Mouse (Mus musculus): ENCODE measurements around the gene Sult1b1.
"Not testable (repeated sequence)": the region's sequence is repeated elsewhere in the genome, so short reads cannot be mapped to it uniquely, and the experiment has no call there.

Sult1b1 gene

GRCm38 (mm10) chr5:87502687-87503086 is 35.3 kb downstream of the Sult1b1 start:
- no peak for DNase-seq (ENCODE audit: low read depth, low spot score)
- H3K36me3 ChIP-seq (ENCODE audit: control insufficient read depth, insufficient read depth, low read length, poor library complexity, severe bottlenecking) = no peaks in the 10 kb centered on the region
- no peaks in the 10 kb centered on the region for H3K27me3 ChIP-seq (ENCODE audit: control insufficient read depth, insufficient read depth, low read length, poor library complexity, severe bottlenecking)

DNA sequence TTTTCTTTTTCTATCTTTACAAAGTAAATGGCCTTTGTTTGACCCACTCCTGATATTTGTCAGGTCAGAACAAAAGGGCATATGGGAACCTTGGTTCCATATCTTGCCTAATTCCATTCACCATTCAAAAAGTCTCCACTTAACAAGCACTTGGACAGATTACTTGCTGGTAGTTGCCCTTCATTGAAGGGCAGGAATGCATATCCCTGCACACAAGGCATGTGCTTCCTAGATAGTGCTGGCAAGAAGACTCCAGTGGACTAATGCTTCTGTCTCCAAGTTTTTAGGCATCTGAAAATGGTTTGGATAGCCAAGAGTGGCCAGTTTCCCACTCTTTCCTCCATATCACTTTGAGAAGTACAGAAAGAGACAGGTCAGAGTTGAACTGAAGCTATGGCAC is 38.7 kb downstream of the Sult1b1 start:
- H3K36me3 ChIP-seq (ENCODE audit: control insufficient read depth, insufficient read depth, low read length, poor library complexity, severe bottlenecking) = no peaks in the 10 kb centered on the region
- DNase-seq (ENCODE audit: low read depth, low spot score) = no peak
- H3K27me3 ChIP-seq (ENCODE audit: control insufficient read depth, insufficient read depth, low read length, poor library complexity, severe bottlenecking) = no peaks in the 10 kb centered on the region

DNA sequence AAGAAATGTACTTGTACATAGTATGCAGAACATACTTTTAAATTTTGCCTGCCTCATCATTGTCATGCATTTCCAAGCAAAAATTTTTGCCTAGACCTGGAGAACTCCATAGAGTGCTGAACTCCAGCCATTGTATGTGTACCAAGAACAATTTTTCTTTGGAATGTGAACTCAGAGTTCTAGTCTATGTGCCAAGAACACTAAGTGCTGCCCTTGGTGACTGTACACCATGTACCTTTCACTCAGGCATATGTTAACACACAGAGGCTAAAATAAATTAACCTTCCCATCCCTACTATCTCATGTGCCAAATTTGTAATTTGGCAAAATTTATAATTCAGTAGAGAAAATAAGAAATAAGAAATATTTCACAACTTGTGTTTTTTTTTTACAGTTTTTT is 39.1 kb downstream of the Sult1b1 start:
- H3K36me3 ChIP-seq (ENCODE audit: control insufficient read depth, insufficient read depth, low read length, poor library complexity, severe bottlenecking) = no peaks in the 10 kb centered on the region
- DNase-seq (ENCODE audit: low read depth, low spot score) = no peak
- no peaks in the 10 kb centered on the region for H3K27me3 ChIP-seq (ENCODE audit: control insufficient read depth, insufficient read depth, low read length, poor library complexity, severe bottlenecking)

- no peak for DNase-seq (ENCODE audit: low read depth, low spot score)
- Histone ChIP-seq H3K27me3 (ENCODE audit: control insufficient read depth, insufficient read depth, low read length, poor library complexity, severe bottlenecking) (no peaks in the 10 kb centered on the region), H3K36me3 (ENCODE audit: control insufficient read depth, insufficient read depth, low read length, poor library complexity, severe bottlenecking) (no peaks in the 10 kb centered on the region)
Observed at GRCm38 (mm10) chr5:87490771-87491170, 47.2 kb downstream of the Sult1b1 start, which contains the start of gene Ugt2a1. TSS of gene Ugt2a1 (minus strand) at chr5:87490871.

DNA sequence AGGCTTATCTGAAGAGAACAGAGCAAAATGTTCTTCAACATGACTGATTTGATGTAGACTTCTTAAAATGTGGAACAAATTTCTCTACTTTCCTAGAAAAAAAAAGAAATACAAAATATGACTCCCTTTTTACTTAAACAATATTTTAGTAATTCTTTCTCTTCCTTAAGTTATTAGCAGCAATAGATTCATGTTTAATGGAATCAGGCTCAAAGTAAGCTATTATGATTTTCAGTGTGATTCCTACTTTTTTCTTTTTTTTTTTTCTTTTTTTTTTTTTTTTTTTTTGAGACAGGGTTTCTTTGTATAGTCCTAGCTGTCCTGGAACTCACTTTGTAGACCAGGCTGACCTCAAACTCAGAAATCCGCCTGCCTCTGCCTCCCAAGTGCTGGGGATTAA is 51.3 kb downstream of the Sult1b1 start, which contains the start of gene Gm43638:
TSS of gene Gm43638 (minus strand) at position 101 of the 400 bp plus-strand sequence.
- not testable (repeated sequence) for H3K36me3 ChIP-seq (ENCODE audit: control insufficient read depth, insufficient read depth, low read length, poor library complexity, severe bottlenecking); DNase-seq (ENCODE audit: low read depth, low spot score); H3K27me3 ChIP-seq (ENCODE audit: control insufficient read depth, insufficient read depth, low read length, poor library complexity, severe bottlenecking)

DNA sequence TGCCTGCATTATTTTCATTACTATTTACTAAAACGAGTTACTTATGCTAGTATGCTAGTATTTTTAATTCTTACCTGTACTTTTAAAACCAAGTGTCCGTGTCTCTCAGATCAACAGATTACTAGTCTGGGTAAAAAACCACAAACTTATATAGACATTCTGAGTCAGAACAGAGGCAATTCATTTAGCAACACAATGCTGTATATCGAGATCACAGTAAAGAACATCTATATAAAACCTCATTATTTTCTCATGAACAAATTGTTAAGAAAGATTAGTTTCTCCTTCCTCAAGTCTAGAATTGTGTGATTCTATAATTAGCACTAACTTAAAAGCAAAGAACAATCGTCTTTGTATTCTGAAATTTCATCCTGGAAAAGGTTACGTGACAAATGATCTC is 55.8 kb downstream of the Sult1b1 start, which contains the start of gene Ugt2a2:
TSS of gene Ugt2a2 (minus strand) at position 101 of the 400 bp plus-strand sequence.
- Histone ChIP-seq H3K27me3 (ENCODE audit: control insufficient read depth, insufficient read depth, low read length, poor library complexity, severe bottlenecking) (no peaks in the 10 kb centered on the region), H3K36me3 (ENCODE audit: control insufficient read depth, insufficient read depth, low read length, poor library complexity, severe bottlenecking) (no peaks in the 10 kb centered on the region)
- DNase-seq (ENCODE audit: low read depth, low spot score) = no peak
